20 mouse cellular contexts compared by ENCODE assay signal in the genomic region with DNA sequence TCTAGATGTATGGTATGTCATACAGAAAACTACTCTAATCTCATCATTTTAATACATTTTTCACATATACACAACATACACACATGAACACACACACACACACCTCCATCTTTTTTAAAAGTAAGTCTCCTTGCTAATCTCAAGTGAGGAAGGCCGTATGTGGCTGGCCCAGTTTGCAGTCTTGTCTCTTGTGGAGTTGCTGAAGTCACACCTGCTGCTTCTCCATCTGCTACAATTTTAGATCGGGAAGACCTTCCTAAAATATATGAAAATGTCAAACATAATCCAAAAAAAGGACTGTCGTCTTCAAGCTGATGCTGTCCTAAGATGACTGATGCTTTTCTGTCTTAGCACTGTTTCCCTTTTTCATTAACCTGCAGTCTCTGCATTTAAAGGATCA.
A peak's percentile ranks its signal among the peaks of the same experiment; 100 is the strongest.
DNase-seq lines count a peak whose midpoint lies in the region; ATAC-seq and TF ChIP-seq lines count a peak whose summit lies in the region.
"Had no signal": no experiment of that assay in that cellular context is flagged by ENCODE, and none has a peak within 500 bp of the region (broad histone marks: within the 10 kb centered on the region; RNA-seq: fewer than 3 reads in every experiment).

No protein-coding gene starts in this region.

- no peaks in the 10 kb centered on the region for H3K27me3 ChIP-seq in hindbrain, postnatal 0 days (ENCODE audit: insufficient read depth, low read length)
- H3K27me3 ChIP-seq in hindbrain, embryonic 14.5 days (ENCODE audit: control insufficient read depth, insufficient read depth, low read length): no peaks in the 10 kb centered on the region
- no peaks in the 10 kb centered on the region for H3K27me3 ChIP-seq in cerebellum, adult 2 months (ENCODE audit: control insufficient read depth, insufficient read depth, low read length)
- no peaks in the 10 kb centered on the region for H3K27me3 ChIP-seq in midbrain, embryonic 13.5 days
- H3K27me3 ChIP-seq: forebrain, embryonic 12.5 days; heart, embryonic 13.5 days; liver, embryonic 15.5 days; Patski had no signal

- no peak overlapping the region; the same call in 1 of the 2 replicates for H3K27ac ChIP-seq in hindbrain, postnatal 0 days
- H3K27ac ChIP-seq in hindbrain, embryonic 14.5 days: no peak overlapping the region
- no peak overlapping the region for H3K27ac ChIP-seq in cerebellum, adult 2 months (ENCODE audit: insufficient read depth, low read length)
- H3K27ac ChIP-seq in midbrain, embryonic 13.5 days: no peak overlapping the region
- H3K27ac ChIP-seq: forebrain, embryonic 12.5 days; heart, embryonic 13.5 days; liver, embryonic 15.5 days; midbrain, embryonic 10.5 days had no signal

- H3K4me1 ChIP-seq in hindbrain, postnatal 0 days (ENCODE audit: insufficient read depth, low read length): no peaks in the 10 kb centered on the region
- H3K4me1 ChIP-seq in hindbrain, embryonic 14.5 days (replicated peaks; ENCODE audit: control insufficient read depth, insufficient read depth, low read length): no peaks in the 10 kb centered on the region
- no peaks in the 10 kb centered on the region; the same call in 1 of the 2 replicates for H3K4me1 ChIP-seq in cerebellum, adult 2 months (ENCODE audit: control insufficient read depth, insufficient read depth, low read length)
- H3K4me1 ChIP-seq in midbrain, embryonic 13.5 days (replicated peaks): no peaks in the 10 kb centered on the region
- H3K4me1 ChIP-seq: forebrain, embryonic 12.5 days; heart, embryonic 13.5 days; liver, embryonic 15.5 days; midbrain, embryonic 10.5 days had no signal

- H3K9ac ChIP-seq in hindbrain, postnatal 0 days (replicated peaks; ENCODE audit: low read length): no peak overlapping the region
- no peak overlapping the region for H3K9ac ChIP-seq in hindbrain, embryonic 14.5 days
- no peak overlapping the region for H3K9ac ChIP-seq in midbrain, embryonic 13.5 days (replicated peaks)
- H3K9ac ChIP-seq: forebrain, embryonic 12.5 days; heart, embryonic 13.5 days; liver, embryonic 15.5 days had no signal

- DNase-seq in hindbrain, postnatal 0 days (ENCODE audit: low spot score): peak; percentile 20
- DNase-seq in hindbrain, embryonic 14.5 days (ENCODE audit: low spot score): no peak
- DNase-seq in cerebellum, adult 2 months: peak; percentile 50 to 83
- peak; percentile 18 to 44 for DNase-seq in frontal cortex, postnatal 10 days (ENCODE audit: low spot score in 2 of 2)
- peak; percentile 61 to 82 for DNase-seq in right cerebral cortex, postnatal 10 days (ENCODE audit: low spot score in 2 of 2)
- DNase-seq in gastrocnemius, postnatal 25 days: no peak
- DNase-seq in lung, postnatal 10 days: no peak
- DNase-seq: gastrocnemius, postnatal 10 days; kidney, adult 9 months; kidney, postnatal 4 days; lung, postnatal 36 days; retina, postnatal 1 day; thymus, adult 18-20 months had no signal

- 67% methylated on average over 3 of the region's 3 CpGs for WGBS in hindbrain, postnatal 0 days
- WGBS in hindbrain, embryonic 14.5 days: 87% methylated on average over 3 of the region's 3 CpGs
- 13% methylated on average over 3 of the region's 3 CpGs for WGBS in cerebellum, adult 2 months
- 85% methylated on average over 3 of the region's 3 CpGs for WGBS in midbrain, embryonic 13.5 days

- no peak for TF ChIP-seq CTCF in hindbrain, postnatal 0 days (IDR thresholded peaks at IDR 0.05; ENCODE audit: low read depth)
- no peak for TF ChIP-seq CTCF in cerebellum, adult 2 months (IDR thresholded peaks at IDR 0.05; ENCODE audit: borderline replicate concordance, insufficient read depth, low read depth, low read length)

- no peak for TF ChIP-seq POLR2A in cerebellum, adult 2 months (IDR thresholded peaks at IDR 0.05; ENCODE audit: borderline replicate concordance, insufficient read depth, low read length)

- H3K4me3 ChIP-seq in hindbrain, postnatal 0 days (ENCODE audit: low read length): no peak overlapping the region
- no peak overlapping the region for H3K4me3 ChIP-seq in hindbrain, embryonic 14.5 days (replicated peaks; ENCODE audit: low read length)
- no peak overlapping the region for H3K4me3 ChIP-seq in cerebellum, adult 2 months (replicated peaks; ENCODE audit: insufficient read depth, low read depth, low read length)
- H3K4me3 ChIP-seq in midbrain, embryonic 13.5 days (replicated peaks): no peak overlapping the region
- H3K4me3 ChIP-seq: forebrain, embryonic 12.5 days; heart, embryonic 13.5 days; liver, embryonic 15.5 days; midbrain, embryonic 10.5 days had no signal

- H3K9me3 ChIP-seq in hindbrain, postnatal 0 days (ENCODE audit: low read length): no peaks in the 10 kb centered on the region
- H3K9me3 ChIP-seq in hindbrain, embryonic 14.5 days (ENCODE audit: control insufficient read depth, low read length): no peaks in the 10 kb centered on the region
- no peaks in the 10 kb centered on the region for H3K9me3 ChIP-seq in midbrain, embryonic 13.5 days
- H3K9me3 ChIP-seq: forebrain, embryonic 12.5 days; heart, embryonic 13.5 days; liver, embryonic 15.5 days; midbrain, embryonic 10.5 days had no signal

- no peaks in the 10 kb centered on the region for H3K36me3 ChIP-seq in hindbrain, postnatal 0 days (ENCODE audit: insufficient read depth, low read length)
- H3K36me3 ChIP-seq in hindbrain, embryonic 14.5 days (replicated peaks; ENCODE audit: control insufficient read depth, insufficient read depth): no peaks in the 10 kb centered on the region
- no peaks in the 10 kb centered on the region for H3K36me3 ChIP-seq in midbrain, embryonic 13.5 days
- H3K36me3 ChIP-seq: forebrain, embryonic 12.5 days; heart, embryonic 13.5 days; liver, embryonic 15.5 days; midbrain, embryonic 10.5 days had no signal

- ATAC-seq in hindbrain, postnatal 0 days: no peak
- ATAC-seq in hindbrain, embryonic 14.5 days (ENCODE audit: low FRiP score): no peak
- no peak for ATAC-seq in midbrain, embryonic 13.5 days
- ATAC-seq: inflammation-experienced regulatory T-cells, adult 6 months; Patski had no signal

- no peak overlapping the region for H3K4me2 ChIP-seq in hindbrain, postnatal 0 days (ENCODE audit: low read depth, low read length)
- H3K4me2 ChIP-seq in hindbrain, embryonic 14.5 days (replicated peaks): no peak overlapping the region
- H3K4me2 ChIP-seq in midbrain, embryonic 13.5 days (replicated peaks): no peak overlapping the region
- H3K4me2 ChIP-seq: forebrain, embryonic 12.5 days; heart, embryonic 13.5 days; liver, embryonic 15.5 days had no signal

Comparison
In these comparisons a context has a peak if more than half of its experiments do, and no peak if none do; other contexts are left out.
1. DNase-seq: peak in hindbrain, postnatal 0 days (single experiment), cerebellum, adult 2 months (2 of 2), frontal cortex, postnatal 10 days (2 of 2) and right cerebral cortex, postnatal 10 days (2 of 2); none in hindbrain, embryonic 14.5 days (single experiment), gastrocnemius, postnatal 25 days (single experiment) and lung, postnatal 10 days (single experiment).